Mouse (Mus musculus): ENCODE results near the gene Pcbd2.

Pcbd2 gene

DNA sequence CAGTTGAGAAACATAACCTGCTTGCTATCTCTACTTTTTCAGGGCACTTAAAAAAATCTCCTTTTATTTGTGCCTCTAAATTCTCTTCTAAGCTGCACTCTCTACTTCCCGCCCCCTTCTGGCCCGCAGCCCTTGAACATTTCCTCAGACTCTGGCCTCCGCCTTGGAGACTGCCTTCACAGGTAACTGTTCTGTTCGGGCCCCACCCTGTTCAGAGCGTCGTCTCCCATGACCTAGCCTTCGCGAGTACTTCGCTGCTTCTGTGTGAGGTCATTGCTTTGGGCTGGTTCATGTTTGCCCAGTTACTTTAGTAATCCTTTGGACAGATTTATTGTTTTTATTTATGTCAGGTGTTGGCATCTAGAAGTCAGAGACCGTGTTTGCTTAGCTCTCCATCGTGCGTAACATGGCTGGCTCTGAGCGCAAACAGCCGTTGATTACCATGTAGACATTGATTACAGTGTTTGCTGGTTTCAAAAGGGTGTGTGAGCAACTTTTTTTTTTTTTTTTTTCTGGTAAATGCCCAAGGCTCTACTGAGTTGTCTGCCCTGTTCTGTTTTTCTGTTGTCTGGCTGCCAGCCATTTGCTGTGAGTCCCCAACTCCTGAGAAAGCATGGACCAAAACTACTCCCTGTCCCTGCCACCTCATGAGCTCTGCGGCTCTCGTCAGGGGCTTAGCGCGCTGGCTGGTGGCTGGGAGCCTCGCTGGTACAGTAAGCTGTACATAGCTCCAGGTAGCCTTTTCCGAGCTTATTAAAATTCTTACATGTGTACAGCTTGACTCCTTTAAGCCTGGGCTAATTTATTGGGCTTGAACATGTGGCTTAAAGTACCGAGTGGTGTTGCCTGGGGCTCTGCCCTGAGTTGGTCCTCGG is 6.7 kb downstream of the Pcbd2 start:
- DNase-seq (ENCODE audit: low read depth, low spot score) = no peak

DNA sequence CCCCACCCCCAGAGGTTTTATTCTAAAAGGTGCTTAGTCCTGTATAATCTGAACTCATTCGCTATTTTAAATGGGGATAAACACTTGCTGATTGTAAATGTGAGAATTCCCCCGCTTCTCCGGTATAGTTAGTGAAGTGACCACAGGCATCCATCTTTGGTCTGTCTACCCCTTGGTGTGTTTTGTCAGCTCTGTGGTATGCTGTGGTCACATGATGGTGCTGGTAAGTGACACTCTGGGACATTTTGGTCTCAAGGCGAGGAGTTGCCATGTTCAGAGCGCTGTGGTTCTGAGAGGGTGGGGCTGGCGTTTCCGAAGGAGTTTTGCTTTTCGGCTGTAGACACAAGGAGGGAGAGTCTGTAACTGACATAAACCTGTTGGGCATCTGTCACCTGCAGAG is 10.7 kb downstream of the Pcbd2 start:
- DNase-seq (ENCODE audit: low read depth, low spot score) = no peak

DNA sequence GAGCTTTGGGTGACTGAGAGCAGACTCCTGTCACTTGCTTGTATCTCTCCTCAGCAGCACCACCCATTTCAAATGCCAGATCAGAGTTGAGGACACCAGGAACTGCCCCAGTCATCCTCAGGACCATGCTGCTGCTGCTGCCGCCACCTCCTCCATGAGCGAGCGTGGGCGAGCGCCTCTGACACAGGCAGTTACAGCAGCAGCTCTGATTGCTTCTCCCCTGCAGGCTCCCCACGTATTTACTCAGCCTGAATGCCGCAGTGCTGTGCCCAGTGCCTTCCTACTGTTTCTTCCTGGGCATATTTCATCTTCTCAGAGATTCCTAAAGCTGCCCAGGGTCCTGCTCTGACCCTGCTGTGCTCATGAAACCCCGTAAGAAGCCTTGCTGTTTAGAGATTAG is 15.1 kb downstream of the Pcbd2 start:
- DNase-seq (ENCODE audit: low read depth, low spot score) = no peak

DNA sequence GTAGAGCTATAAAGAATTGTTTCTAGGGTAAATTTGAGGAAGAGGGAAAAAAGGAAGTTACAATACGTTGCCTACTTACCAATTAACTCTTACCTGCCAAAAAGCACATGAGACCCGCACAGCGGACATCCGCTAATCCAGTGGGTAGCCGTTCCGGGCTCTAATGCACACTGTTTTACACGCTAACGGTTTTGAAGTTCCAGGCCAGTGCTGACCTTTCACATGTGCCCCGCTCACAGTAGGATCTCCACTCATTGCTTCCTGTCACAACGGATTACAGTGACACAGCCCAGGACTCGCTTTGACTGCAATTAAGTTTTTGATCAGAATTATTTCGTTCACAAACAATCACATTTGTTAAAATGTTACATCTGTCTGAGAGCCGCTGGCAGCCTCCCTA is 27.2 kb downstream of the Pcbd2 start:
- no peak for DNase-seq (ENCODE audit: low read depth, low spot score)

DNA sequence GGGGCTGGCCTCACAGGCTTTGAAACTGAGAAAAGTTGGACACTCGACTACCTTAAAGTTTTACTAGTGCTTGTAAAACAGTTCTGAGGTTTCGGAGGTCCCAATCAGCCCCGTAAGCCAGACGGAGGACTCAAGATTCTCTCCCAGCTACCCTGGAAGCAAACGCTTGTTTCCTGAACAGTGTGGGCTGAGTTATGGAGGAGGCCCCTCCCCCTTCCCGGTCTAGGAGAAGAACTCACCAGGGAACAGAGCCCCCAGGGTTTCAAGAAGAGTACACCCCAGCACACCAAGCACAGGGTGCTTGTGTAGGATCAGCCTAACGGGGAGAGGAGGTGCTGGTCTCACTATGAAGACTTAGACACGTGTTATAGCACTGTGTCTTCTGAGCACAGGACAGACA is 29.6 kb downstream of the Pcbd2 start:
- no peak for DNase-seq (ENCODE audit: low read depth, low spot score)

DNA sequence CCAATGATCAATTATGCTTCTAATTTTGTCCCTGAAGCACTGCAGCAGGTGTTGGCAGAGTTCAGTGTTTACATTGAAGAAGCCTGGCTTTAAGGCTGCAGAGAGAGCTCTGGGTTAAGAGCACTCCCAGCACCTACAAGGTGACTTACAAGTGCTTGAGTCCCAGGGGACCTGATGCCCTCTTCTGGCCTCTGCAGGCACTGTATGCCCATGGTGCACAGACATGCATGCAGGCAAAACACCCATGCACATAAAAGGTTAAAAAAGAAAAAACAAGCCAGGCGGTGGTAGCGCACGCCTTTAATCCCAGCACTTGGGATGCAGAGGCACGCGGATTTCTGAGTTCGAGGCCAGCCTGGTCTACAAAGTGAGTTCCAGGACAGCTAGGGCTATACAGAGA is 30.5 kb downstream of the Pcbd2 start:
- DNase-seq (ENCODE audit: low read depth, low spot score) = peak; percentile 36

DNA sequence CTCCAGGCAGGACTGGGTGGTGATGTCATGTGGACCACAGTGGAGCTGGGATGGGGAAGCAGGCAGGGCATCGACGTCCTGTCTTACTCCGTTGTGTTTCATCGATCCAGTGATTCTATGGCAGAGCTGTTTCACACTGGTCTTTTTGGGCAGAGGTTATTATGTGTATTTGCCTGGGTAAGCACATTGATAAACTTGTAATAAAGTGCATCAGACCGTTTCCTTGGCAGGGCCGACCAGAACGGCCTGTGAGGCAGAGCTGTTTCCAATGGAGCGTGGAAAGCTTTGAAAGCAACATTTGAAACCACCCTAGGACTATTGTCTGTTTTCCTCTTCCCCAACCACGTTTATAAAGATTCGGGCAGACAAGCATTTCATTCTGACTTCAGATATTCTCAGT is 33.4 kb downstream of the Pcbd2 start:
- DNase-seq (ENCODE audit: low read depth, low spot score) = no peak

DNA sequence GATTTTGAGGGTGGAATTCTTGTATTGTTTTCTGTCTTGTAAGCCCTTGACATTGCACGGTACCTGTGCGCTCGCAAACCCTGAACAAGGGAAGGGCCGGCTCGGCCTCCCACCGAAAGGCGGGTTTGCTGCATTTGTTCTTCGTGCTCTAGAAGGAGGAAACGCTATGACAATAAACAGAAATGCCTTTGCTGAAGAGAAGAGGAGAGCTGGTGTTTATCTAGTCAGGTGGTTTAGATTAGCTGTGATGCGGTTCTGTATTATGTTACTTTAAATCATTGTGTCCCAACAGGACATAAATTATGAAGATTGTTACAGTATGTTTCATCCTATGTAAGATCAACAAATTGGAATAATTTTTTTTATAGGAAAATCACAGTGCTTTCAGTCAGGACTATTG is 34.3 kb downstream of the Pcbd2 start:
- no peak for DNase-seq (ENCODE audit: low read depth, low spot score)

DNA sequence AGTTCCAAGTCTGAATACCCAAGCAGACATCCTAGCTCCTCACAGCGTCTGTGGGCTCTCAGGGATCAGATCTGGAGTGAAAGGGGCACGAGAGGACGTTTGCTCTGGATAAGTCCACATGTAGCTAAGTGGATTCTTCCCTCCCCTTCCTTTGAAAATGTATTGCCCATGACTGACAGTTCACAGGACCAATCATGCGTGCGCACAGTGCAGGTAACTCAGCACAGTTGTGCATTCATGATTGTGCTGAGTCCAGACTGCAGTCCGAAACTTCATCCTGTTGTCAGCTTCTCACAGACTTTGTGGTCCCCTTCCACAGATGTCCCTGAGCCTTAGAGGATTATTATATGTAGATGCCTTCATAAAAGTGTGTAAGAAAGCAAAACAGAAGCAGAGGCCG is 47.2 kb downstream of the Pcbd2 start:
- DNase-seq (ENCODE audit: low read depth, low spot score) = no peak

DNA sequence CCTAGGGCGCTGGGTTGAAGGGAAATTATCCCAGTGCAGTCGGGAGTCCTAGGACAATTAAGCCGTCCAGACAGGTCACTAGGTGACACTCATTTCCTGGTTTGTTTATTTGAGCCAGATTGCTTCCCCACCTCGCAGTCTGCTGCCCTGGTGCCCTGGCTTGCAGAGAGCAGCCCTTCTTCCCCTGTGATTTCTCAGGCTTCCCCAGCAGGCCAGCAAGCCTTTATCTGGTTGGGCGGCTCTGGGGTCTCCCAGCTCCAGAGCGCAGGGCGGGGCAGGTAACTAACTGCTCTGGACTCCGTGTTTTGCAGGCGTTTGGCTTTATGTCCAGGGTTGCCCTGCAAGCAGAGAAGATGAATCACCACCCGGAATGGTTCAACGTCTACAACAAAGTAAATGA is 47.9 kb downstream of the Pcbd2 start:
- DNase-seq (ENCODE audit: low read depth, low spot score) = no peak

DNA sequence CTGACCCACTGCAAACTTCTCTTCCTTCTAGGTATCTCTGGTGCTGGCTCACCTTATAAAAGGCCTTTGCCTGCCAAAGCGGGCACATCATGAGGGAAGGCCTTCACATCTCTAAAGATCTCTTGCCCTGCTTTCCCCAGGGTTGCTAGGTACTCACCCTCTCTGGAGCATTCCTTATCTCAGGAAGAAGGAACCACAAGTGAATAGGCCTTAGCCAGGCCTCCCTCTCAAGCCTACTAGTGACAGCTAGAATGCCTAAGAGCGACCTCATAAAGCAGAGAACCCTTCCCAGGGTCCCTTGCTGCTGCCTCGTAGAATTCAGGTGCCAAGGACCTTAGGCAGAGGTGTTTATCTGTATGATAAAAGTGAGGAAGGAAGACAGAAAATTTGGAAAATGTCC is 57.1 kb downstream of the Pcbd2 start, which contains the start of gene Catsper3:
Gene Catsper3, plus strand, starts transcription at position 301 of the 400 bp plus-strand sequence.
- no peak for DNase-seq (ENCODE audit: low read depth, low spot score)

DNA sequence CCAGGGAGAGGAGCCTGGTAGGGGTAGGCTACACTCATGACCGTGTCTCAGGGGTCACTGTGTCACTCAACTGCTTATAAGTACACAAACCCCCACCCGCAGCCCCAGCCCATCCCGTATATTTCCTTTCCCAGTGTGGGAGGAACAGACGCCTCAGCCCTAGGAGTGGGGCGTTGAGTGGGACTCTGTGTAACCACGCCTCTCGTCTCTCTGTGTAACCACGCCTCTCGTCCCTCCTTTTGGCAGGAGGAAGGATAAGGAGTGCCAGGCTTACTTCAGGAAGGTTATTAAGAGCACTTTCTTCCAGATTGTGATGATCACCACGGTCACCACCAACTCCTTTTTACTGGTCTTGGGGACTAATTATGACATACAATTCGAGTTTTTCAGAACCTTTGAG is 59.0 kb downstream of the Pcbd2 start:
- DNase-seq (ENCODE audit: low read depth, low spot score) = no peak

DNA sequence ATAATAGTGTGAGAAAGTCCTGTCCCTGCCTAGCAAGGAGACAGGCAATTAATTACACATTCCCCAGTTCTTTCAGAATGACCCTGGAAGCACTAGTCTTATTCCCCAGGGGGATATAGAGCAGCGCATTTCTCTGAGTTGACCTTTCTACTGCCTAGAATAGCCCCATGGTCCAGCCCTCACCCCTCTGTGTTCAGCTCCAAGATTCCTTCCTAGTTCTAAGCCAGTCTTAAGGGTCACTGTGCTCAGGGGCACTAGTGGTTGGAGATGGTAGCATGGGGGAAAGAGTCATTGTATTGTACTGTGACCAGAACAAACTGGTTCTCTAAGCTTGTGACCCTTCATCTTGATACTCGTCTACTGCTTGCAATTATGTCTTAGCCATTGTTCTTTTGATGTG is 74.1 kb downstream of the Pcbd2 start:
- no peak for DNase-seq (ENCODE audit: low read depth, low spot score)

DNA sequence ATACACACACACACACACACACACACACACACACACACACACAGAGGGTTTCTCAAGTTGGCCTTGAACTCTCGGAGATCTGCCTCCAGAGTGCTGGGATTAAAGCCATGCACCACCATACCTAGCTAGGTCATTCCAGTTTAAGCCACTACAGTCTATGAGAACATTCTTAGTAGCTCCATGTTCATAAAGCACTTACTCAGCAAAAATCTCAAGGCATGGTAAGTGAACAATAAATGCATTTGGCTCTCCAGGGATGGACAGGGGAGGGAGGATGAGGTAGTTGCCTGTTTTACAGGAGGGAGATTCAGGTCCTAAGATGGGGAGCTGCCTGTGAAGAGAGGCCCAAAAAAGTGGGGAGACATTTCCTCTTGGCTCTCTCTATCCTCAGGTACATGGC is 76.8 kb downstream of the Pcbd2 start:
- DNase-seq (ENCODE audit: low read depth, low spot score) = no peak

DNA sequence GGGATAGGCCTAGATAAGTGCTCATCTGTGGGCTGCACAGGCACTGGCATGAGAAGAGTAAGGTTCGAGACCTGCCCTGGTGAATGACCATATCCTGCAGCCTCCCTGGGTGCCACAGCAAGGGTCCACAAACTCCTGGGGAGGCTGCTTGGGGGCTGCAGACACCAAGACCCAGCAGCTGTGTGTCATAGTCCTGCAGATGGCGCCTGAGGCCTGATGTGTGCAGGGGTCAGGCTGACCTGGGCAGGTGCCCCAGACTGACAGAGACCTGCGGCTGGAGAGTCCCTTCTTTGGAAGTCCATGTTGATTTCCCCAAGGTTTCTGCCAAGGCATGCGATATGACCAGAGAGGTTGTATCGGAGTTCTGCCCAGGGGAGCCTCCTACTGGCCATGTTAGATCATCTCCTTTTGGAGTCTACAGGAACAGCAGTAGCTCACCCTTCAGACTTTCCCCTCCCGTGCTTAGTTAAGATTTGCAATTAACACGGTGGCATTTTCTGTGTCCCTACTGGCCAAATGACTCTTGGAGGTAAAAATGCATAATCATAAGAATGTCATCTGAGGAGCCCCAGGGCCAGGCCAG is 82.0 kb downstream of the Pcbd2 start:
- DNase-seq (ENCODE audit: low read depth, low spot score) = no peak

DNA sequence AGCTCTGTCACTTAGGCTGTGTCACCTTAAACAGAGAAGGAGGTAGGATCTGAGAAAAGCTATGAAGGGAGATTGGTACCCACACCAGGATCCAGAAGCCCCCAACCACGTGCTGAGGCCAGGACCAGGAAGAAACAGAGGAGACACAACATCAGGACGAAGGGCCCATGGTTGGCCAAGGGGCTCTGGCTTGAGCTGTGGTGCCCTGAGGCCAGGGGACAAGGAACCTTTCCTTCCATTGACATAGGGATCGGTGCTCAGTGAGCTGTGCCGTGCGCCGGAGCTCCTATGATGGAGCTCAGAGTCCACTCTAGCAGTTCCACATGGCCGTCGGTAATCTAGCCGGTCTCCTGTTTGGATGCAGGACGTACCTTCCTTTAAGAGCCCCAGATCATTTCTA is 82.5 kb downstream of the Pcbd2 start:
- no peak for DNase-seq (ENCODE audit: low read depth, low spot score)

DNA sequence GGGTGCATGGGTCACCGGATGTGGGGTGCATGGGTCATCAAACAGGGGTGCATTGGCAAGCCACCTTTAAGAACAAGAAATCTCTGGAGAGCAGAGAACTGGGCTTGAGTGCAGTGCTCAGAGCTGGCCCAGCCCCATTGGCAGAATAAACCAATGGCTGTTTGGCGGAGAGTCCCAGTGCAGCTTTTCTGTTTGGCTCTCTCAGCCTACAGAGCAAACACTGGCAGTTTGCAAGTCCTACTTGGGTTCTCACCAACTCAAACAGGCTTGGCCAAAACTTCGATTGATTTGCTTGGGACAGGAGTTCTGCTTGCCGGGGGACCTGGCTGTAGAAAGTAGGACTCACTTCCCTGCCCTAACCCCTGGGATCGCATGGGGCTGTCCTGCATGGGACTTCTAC is 83.8 kb downstream of the Pcbd2 start:
- DNase-seq (ENCODE audit: low read depth, low spot score) = no peak

DNA sequence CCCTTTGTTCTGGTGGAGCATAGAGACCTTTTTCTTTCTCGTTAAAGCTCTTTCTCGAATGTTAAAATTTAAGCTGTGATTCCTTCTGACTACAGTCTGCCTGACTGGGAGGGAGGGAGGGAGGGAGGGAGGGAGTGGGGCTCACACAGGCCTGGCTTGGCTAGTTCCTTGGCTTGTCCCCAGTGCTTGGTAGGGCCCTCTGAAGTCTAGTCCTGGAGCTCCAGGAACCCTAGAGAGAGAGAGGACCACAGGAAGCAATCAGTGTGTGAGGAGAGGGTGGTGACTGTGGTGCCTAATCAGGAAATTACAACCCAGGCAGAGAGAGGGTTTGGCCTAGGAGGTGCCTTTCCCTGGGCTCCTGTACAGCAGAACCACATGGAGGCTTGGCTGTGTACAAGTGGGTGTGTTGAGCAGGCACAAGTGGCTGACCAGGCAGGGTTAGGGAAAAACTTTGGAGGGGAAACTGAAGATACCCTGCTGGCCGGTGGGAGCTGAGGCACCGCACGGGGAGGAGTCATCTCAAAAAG is 86.4 kb downstream of the Pcbd2 start:
- no peak for DNase-seq (ENCODE audit: low read depth, low spot score)

DNA sequence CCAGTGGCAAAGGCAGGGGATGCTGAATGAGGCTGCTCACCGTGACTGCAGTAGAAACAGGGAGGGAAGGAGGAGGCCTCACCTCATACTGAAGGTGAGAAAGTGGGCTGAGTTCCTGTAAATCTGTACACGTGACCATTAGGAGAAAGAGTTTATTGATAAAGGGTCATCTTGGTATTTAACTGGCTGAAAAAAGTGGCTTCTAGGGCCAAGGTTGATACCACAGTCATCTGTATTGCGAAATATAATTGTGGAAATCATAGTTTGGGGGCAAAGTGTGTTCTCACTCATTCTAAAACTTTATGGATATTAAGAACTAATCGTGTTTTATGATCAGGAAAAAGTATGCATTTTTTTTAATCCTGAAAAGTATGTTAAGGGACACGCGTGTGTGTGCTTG is 87.7 kb downstream of the Pcbd2 start:
- DNase-seq (ENCODE audit: low read depth, low spot score) = no peak

DNA sequence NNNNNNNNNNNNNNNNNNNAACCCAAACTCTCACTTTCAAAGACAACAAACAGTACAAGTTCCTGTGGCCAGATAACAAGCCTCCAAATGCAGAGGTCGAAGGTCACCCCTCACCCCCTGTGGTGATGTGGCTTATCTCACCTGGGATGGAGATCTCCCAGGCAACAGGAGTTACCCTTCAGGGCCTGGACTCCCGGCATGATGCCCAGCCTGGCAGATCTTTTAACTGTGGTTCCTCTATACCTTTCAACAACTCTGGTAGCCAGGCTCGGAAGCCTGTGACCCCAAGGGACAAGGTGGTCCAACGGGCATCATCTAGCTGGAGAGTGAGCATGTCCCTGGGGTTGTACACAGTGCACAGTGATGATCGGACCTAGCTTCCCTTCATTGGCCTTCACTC is 95.3 kb downstream of the Pcbd2 start:
- no peak for DNase-seq (ENCODE audit: low read depth, low spot score)

DNA sequence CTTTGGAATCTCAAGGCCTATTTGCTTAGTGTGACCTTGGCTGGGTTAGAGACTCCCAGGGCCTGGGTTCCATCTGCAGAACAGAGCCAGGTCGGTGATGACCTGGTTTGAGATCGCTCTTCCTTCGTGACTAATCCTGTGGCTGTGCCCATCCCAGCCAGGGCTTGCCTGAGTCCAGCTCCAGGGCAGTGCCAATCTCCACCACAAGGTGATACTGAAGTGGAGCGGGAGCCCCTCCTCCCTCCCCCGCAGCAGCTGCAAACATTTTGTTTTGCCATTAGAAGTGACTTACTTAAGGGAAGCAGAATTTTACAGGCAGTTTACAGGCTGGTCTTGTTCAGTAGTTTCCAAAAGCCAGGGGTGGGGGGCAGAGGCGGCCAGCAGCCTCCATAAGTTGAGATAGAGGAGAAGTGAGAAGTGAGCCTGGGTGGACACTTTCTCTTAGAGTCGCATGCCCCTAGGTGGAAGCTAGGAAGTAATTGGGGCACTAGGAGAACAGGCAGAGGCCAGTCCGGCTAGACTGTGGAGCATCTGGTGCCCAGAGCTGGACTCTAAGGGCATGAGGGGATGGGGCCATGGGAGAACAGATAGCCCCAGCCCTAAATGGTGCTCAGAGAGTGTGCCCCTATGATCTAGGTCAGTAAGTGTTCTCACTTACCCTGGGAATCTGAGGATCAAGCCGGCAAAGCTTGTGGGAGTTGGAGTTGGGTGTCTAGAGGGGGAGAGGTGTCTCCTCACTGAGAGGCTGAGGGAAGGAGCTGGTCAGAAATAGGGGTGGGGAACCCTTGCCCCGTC is 97.2 kb downstream of the Pcbd2 start:
- no peak for DNase-seq (ENCODE audit: low read depth, low spot score)

DNA sequence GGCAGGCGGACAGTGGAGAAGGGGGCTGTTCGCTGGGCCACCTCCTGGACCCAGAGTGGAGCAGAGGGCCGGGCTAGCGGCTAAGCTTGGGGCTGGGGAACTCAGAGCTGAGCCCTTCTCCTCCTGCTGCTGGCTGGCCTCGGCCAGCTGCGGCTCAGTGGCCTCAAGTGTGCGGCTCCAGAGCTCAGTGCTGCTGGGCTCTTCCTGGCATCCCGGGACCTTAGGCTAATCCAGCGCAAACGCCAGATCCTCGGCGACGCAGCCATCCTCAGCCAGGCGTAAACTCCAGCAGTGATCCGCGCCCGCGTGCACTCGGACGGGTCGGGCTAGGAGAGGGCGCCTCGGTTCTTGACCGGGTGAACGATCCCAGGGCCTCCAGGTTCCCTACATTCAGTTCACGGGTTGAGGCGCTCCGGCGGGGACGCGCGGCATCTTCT is 98.1 kb downstream of the Pcbd2 start:
- no peak for DNase-seq (ENCODE audit: low read depth, low spot score)
